Mouse (Mus musculus) thymus, adult 2 months (tissue): ENCODE measurements around the gene Heatr5a. TPM values are rescaled to one million over a fixed set of nuclear protein-coding genes. Genes with fewer than 3 reads are reported as not detected.
A peak's percentile ranks its signal among the peaks of the same experiment; 100 is the strongest.

Experiments
- DNase-seq: peaks from one replicate; pipeline ENCODE4 v3.0.0; 2021
- H3K27ac ChIP-seq: fragments of 200-500 bp; 2 replicates; pipeline ENCODE4 v1.5.1; 2012; ENCODE audit warnings: low read length, control low read depth; ENCODE audit not compliant: control insufficient read depth, insufficient read depth
- H3K27me3 ChIP-seq: fragments of 200-500 bp; 2 replicates; pipeline ENCODE4 v1.6.1; 2012; ENCODE audit warnings: mild to moderate bottlenecking, low read length, moderate library complexity, mixed read lengths; ENCODE audit not compliant: control insufficient read depth, insufficient read depth
- H3K36me3 ChIP-seq: fragments of 200-500 bp; 2 replicates; pipeline ENCODE4 v1.6.1; 2012; ENCODE audit warnings: mild to moderate bottlenecking, low read length, moderate library complexity; ENCODE audit not compliant: control insufficient read depth, insufficient read depth
- H3K4me1 ChIP-seq: fragments of 200-500 bp; replicated peaks from 2 replicates; pipeline ENCODE4 v1.6.1; 2012; ENCODE audit warnings: low read length; ENCODE audit not compliant: control insufficient read depth, insufficient read depth
- H3K4me3 ChIP-seq: fragments of 200-500 bp; 2 replicates; pipeline ENCODE4 v1.5.1; 2012; ENCODE audit warnings: mild to moderate bottlenecking, low read length, control low read depth, moderate library complexity; ENCODE audit not compliant: control insufficient read depth, insufficient read depth
- CTCF ChIP-seq: fragments of 200-500 bp; IDR thresholded peaks from 2 replicates; pipeline ENCODE4 v1.5.1; 2012; ENCODE audit warnings: mild to moderate bottlenecking, control low read depth, low read length, moderate library complexity, borderline replicate concordance; ENCODE audit not compliant: control insufficient read depth, poor library complexity, insufficient read depth; ENCODE audit errors: extremely low read depth
- POLR2A ChIP-seq: fragments of 200-500 bp; IDR thresholded peaks from 2 replicates; pipeline ENCODE4 v1.6.1; 2012; ENCODE audit warnings: mild to moderate bottlenecking, low read length, control low read depth, moderate library complexity; ENCODE audit not compliant: control insufficient read depth, poor library complexity, insufficient read depth; ENCODE audit errors: extremely low read depth
- WGBS: fragments of 180-500 bp; shearing (Covaris S2); methylation state at CpG from one replicate; pipeline ENCODE4 v1.1.7; 2018; 5-methylcytosine and 5-hydroxymethylcytosine counted together
- polyA plus RNA-seq: library from polyadenylated mRNA; depleted of rRNA; stranded (reverse); fragments of >200 nt; gene quantifications from 2 replicates; pipeline ENCODE4 v1.2.3, GENCODE M21; 2012

The Heatr5a gene
- polyA plus RNA-seq, 1 experiment, result 39.9 TPM

DNA sequence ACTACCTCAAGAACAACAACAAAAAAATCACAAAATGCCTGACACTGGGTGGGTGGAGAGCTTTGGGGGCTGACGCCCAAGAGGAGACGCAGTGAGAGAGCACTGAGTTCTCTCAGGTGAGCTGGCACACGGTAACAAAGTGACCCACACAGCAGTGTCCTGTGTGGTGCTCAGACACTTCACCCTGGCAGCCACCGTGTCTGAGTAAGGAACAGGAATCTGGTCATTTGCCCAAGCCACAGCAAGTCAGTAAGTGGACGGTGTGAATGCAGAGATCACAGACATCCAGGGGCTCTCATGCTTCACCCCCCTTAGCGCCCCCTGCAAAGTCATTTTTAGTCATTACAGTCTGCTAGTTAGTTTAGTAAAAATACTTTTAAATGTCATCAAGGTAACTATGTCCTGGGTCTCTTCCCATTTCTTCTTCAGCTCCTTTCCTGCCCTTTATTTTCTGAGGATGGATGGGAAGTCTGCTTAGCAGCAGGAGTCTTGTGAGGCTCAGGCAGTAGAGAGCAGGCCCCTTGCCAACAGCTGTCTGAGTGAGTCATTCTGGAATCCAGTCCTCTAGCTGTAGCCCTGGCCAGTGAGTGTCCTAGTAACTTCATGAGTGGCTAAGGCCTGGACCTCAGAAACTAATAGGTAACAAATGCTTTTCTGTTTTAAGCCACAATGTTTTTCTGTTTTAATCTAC is 88.4 kb downstream of the Heatr5a start:
- H3K27ac ChIP-seq, result no peak overlapping the region
- TF ChIP-seq CTCF (no peak), POLR2A (no peak)
- no peaks in the 10 kb centered on the region for H3K27me3 ChIP-seq
- WGBS, result 97% methylated on average over 6 of the region's 6 CpGs
- peaks cover 12% of the 10 kb centered on the region for H3K4me1 ChIP-seq
- no peak for DNase-seq
- peaks cover 9% of the 10 kb centered on the region for H3K36me3 ChIP-seq
- no peak overlapping the region for H3K4me3 ChIP-seq

GRCm38 (mm10) chr12:51881775-51882174 is 89.3 kb downstream of the Heatr5a start:
- Histone ChIP-seq H3K27me3 (no peaks in the 10 kb centered on the region), H3K27ac (no peak overlapping the region), H3K4me3 (no peak overlapping the region), H3K36me3 (peaks cover 9% of the 10 kb centered on the region), H3K4me1 (peaks cover 4% of the 10 kb centered on the region)
- TF ChIP-seq CTCF (no peak), POLR2A (no peak)
- no peak for DNase-seq
- 96% methylated on average over 2 of the region's 2 CpGs for WGBS

DNA sequence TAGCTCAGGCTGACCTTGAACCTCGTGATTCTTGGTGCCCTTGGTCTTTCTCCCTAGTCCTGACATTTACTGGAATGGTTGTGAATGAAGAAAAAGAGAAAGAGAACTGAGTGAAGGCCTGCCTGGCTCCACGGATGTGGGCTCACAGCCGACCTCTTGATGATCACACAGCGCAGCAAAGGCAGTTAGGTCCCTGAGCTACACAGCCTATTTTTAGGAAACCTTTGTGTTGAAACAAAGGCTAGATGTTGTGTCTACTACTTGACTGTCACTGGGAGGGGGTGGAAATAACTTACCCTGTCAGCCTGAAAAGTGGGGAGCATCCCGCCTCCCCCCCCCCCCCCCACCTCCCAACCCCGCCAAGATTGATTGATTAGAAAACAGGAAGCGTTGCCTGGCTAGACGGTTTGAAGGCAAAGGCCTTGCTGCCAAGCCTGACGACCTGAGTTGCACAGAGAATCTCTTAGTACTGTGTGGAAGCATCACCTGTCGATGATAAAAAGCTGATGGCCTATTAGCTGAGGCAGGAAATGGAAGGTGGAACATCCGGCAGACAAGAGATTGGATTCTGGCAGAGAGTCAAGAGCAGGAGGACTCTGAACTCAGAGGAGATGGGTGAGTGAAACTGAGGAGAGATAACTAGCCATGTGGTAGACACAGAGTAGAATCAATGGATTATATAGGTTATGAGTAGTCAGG is 99.5 kb downstream of the Heatr5a start:
- H3K36me3 ChIP-seq, result no peaks in the 10 kb centered on the region
- WGBS, result 13% methylated on average over 11 of the region's 11 CpGs

DNA sequence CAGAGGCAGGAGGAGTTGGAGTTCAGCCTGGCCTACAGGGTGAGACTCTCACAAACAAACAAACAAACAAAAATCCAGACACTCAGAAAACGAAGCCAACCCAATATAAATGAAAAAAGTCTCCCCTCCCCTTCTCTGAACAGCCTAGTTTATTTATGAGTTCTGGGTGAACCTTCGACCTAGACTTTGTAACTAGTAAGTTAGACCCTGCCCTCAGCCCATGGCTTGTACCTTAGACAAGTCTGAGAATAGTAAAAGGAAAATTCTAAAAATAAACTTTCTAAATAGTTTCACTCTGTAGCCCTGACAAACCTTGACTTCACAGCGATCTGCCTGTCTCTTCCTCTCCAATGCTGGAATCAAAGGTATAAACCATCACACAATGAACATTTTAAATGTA is 101.6 kb downstream of the Heatr5a start:
- H3K27ac ChIP-seq, result no peak overlapping the region
- peaks cover 50% of the 10 kb centered on the region for H3K4me1 ChIP-seq

More for the DNA sequence above, 99.5 kb downstream of the Heatr5a start:
- H3K27ac ChIP-seq, result peak overlapping the region; percentile 66
- DNase-seq, result no peak
- TF ChIP-seq POLR2A, result no peak
- TF ChIP-seq CTCF, result no peak
- peaks cover 32% of the 10 kb centered on the region for H3K4me1 ChIP-seq
- H3K27me3 ChIP-seq, result no peaks in the 10 kb centered on the region
- H3K4me3 ChIP-seq, result no peak overlapping the region

GRCm38 (mm10) chr12:51867076-51867475 is 104.0 kb downstream of the Heatr5a start:
- 46% methylated on average over 8 of the region's 8 CpGs for WGBS
- H3K4me1 ChIP-seq, result peaks cover 50% of the 10 kb centered on the region
- H3K36me3 ChIP-seq, result no peaks in the 10 kb centered on the region
- no peak for DNase-seq
- no peak overlapping the region for H3K4me3 ChIP-seq
- peak overlapping the region; percentile 89 for H3K27ac ChIP-seq
- no peaks in the 10 kb centered on the region for H3K27me3 ChIP-seq
- TF ChIP-seq POLR2A (no peak), CTCF (no peak)

More for the DNA sequence above, 101.6 kb downstream of the Heatr5a start:
- TF ChIP-seq POLR2A, result no peak
- no peak for TF ChIP-seq CTCF
- Histone ChIP-seq H3K27me3 (no peaks in the 10 kb centered on the region), H3K36me3 (no peaks in the 10 kb centered on the region), H3K4me3 (no peak overlapping the region)
- WGBS, result 78% methylated on average over 3 of the region's 3 CpGs
- DNase-seq, result no peak

GRCm38 (mm10) chr12:51866226-51866910 is 104.8 kb downstream of the Heatr5a start:
- 33% methylated on average over 13 of the region's 13 CpGs for WGBS
- H3K27ac ChIP-seq, result peak overlapping the region; percentile 89

More at GRCm38 (mm10) chr12:51866226-51866910, 104.8 kb downstream of the Heatr5a start:
- Histone ChIP-seq H3K27me3 (no peaks in the 10 kb centered on the region), H3K4me3 (no peak overlapping the region), H3K36me3 (no peaks in the 10 kb centered on the region), H3K4me1 (peaks cover 47% of the 10 kb centered on the region)
- TF ChIP-seq POLR2A, result no peak
- no peak for TF ChIP-seq CTCF
- DNase-seq, result peak; percentile 37
